ENCODE assay signal across 8 mouse cellular contexts in the genomic region with DNA sequence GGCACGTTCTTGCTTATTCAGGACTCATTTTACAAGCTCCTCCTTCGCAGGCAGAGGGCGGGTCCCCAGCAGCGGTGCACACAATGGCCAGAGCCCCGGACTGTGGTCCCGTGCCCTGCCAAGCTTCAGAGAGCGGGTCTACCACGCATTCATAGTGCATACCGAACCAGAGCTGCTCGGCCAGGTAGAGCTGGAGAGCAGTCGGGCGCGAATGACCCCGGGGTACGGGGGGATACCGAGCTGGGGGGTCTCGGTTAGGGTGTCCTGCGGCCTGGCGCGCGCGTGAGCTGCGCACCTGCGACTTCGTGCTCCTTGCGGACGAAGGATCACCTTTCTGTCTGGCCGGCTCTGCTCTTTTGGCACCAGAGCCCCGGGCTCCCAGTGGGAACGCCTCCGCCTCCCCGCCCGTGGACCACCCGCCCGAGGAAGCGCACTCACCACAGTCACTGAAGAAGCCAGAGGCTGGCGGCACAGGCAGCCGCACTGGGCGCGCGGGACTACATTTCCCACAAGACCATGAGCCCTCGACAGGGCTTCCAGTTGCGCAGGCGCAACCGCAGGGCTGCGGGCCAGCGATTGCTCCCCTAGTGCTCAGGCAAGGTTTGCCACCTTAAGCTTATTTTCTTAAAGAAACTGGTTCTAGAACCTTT. TPM values are rescaled to one million over a fixed set of nuclear protein-coding genes. Genes with fewer than 3 reads are reported as not detected.
DNase-seq lines count a peak whose midpoint lies in the region; ATAC-seq and TF ChIP-seq lines count a peak whose summit lies in the region.

A gene (minus strand): TSS at position 495 of the 650 bp plus-strand sequence.

- 0 out of 2 replicates have a peak, but pooled peaks cover under 1% of the 10 kb centered on the region for H3K36me3 ChIP-seq in intestine, postnatal 0 days (ENCODE audit: control insufficient read depth, insufficient read depth)
- peaks cover 45% of the 10 kb centered on the region for H3K36me3 ChIP-seq in midbrain, embryonic 10.5 days

- H3K27me3 ChIP-seq in intestine, postnatal 0 days (replicated peaks; ENCODE audit: control insufficient read depth, insufficient read depth, low read length), result no peaks in the 10 kb centered on the region
- H3K27me3 ChIP-seq in midbrain, embryonic 10.5 days (ENCODE audit: low read depth, poor library complexity, severe bottlenecking), result no peaks in the 10 kb centered on the region

- no peaks in the 10 kb centered on the region for H3K9me3 ChIP-seq in intestine, postnatal 0 days (ENCODE audit: control insufficient read depth)
- peaks cover 34% of the 10 kb centered on the region for H3K9me3 ChIP-seq in midbrain, embryonic 10.5 days (replicated peaks)

- no peaks in the 10 kb centered on the region for H3K4me1 ChIP-seq in intestine, postnatal 0 days (replicated peaks; ENCODE audit: control insufficient read depth, insufficient read depth, low read length)
- no peaks in the 10 kb centered on the region for H3K4me1 ChIP-seq in midbrain, embryonic 10.5 days

- peak within 1 kb of the TSS; percentile 60 for H3K9ac ChIP-seq in intestine, postnatal 0 days (ENCODE audit: low read depth, low read length)

- under 1% methylated on average over 47 of the region's 47 CpGs for WGBS in intestine, postnatal 0 days
- under 1% methylated on average over 47 of the region's 47 CpGs for WGBS in midbrain, embryonic 10.5 days

- peak; percentile 99 for ATAC-seq in granulocyte monocyte progenitor cell, adult 5-6 weeks (replicated peaks; ENCODE audit: poor library complexity, severe bottlenecking)
- ATAC-seq in intestine, postnatal 0 days, result peak; percentile 97
- ATAC-seq in erythroid progenitor cell, adult 5-6 weeks (replicated peaks; ENCODE audit: low FRiP score, poor library complexity, severe bottlenecking), result no peak; the same call in 1 of the 2 replicates

- peak; percentile 87 for DNase-seq in adrenal gland, adult 8-10 months
- peak; percentile 95 for DNase-seq in embryo, embryonic 11 days
- DNase-seq in left cerebral cortex, postnatal 36 days (ENCODE audit: low spot score in 2 of 2), result peak; percentile 92 to 94
- peak; percentile 92 for DNase-seq in midbrain, embryonic 10.5 days (ENCODE audit: low spot score)
- DNase-seq in skeletal muscle tissue, adult 2 months (ENCODE audit: low read depth, low spot score), result peak; percentile 85

- peak within 1 kb of the TSS; percentile 87 for H3K4me3 ChIP-seq in intestine, postnatal 0 days (ENCODE audit: low read depth, low read length)
- H3K4me3 ChIP-seq in midbrain, embryonic 10.5 days, result peak within 1 kb of the TSS; percentile 92

- peak within 1 kb of the TSS; percentile 90 for H3K4me2 ChIP-seq in intestine, postnatal 0 days (replicated peaks; ENCODE audit: low read depth)

- intact Hi-C loops in left cerebral cortex, postnatal 36 days (cut with DNase I), result no loop called here

- H3K27ac ChIP-seq in intestine, postnatal 0 days (ENCODE audit: low read depth, low read length), result no peak within 1 kb of the TSS
- peak within 1 kb of the TSS; percentile 98 for H3K27ac ChIP-seq in midbrain, embryonic 10.5 days (replicated peaks)

- peak; percentile 82 for TF ChIP-seq CTCF in intestine, postnatal 0 days (IDR thresholded peaks at IDR 0.05; ENCODE audit: low read depth)

RNA-seq across cellular contexts. Expression of the gene that starts here (rescaled TPM):
- total RNA-seq in adrenal gland, adult 8-10 months (2022), result 10 to 100 TPM in 3 of 4 experiments, 1 to 10 TPM in 1; 9.4 to 12.8 (median 11.0) TPM
- total RNA-seq in granulocyte monocyte progenitor cell, adult 5-6 weeks (2014; fragmentation: Nextera tagmentation), result 2.4 and 4.0 TPM in 2 replicates
- total RNA-seq in granulocyte monocyte progenitor cell, adult 5-6 weeks (2017), result 1.3 and 2.0 TPM in 2 replicates
- 2.1 and 2.7 TPM in 2 replicates for polyA plus RNA-seq in intestine, postnatal 0 days (2015; fragmentation: Nextera tagmentation; extraction: Ambion mirVana)
- total RNA-seq in left cerebral cortex, postnatal 36 days (2021), result 10 to 100 TPM; 23.2 to 24.0 TPM
- 25.1 and 29.9 TPM in 2 replicates for polyA plus RNA-seq in midbrain, embryonic 10.5 days (2016; fragmentation: Nextera tagmentation; extraction: Ambion mirVana)
- not detected in 2 replicates for total RNA-seq in erythroid progenitor cell, adult 5-6 weeks (2015; ENCODE audit: low replicate concordance)
- total RNA-seq in erythroid progenitor cell, adult 5-6 weeks (2017; ENCODE audit: low replicate concordance), result not detected in 2 replicates
